Mouse (Mus musculus): ENCODE measurements around the gene Nek2. TPM values are rescaled to one million over a fixed set of nuclear protein-coding genes. Genes with fewer than 3 reads are reported as not detected.

Gene Nek2
- polyA plus RNA-seq, 2 experiments from 2014 or later: 0.23 to 3.3 TPM

DNA sequence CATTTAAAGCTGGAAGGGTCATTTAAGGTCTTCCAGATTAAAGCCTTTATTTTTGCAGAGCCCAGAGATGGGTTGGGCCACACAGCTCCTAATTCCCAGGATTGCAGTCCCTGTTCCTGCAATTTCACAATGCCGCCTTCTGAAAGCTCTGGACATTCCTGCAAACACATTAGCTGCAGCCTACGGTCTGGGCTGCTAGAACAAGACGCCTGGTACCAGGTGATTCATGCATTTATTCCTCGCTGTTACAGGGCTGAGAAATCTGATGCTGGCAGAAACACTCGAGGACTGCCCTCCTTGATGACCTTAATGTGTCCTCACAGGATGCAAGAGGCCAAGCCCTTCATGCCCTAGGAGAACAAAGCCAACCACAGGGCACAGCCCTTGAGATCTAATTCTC is 6.3 kb upstream of the Nek2 start:
- ATAC-seq: no peak

DNA sequence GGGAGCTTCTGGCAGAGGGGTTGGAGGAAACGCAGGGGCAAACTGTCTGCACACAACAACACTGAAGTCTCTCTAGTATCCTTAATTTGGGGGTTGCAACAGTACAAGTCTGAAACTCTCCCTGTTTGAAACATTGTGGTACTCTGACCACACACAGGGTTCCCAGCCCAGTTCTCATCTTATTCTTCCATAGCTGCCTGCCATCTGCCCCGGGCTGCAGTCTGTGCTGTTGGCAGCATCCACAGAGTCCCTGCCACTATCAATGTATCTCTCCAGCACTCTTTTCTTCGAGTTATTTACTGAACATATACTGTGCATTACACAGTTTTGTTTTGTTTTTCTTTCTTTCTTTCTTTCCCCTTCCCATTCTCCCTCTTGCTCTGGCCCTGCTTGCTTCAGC is 4.6 kb upstream of the Nek2 start:
- no peak for ATAC-seq

DNA sequence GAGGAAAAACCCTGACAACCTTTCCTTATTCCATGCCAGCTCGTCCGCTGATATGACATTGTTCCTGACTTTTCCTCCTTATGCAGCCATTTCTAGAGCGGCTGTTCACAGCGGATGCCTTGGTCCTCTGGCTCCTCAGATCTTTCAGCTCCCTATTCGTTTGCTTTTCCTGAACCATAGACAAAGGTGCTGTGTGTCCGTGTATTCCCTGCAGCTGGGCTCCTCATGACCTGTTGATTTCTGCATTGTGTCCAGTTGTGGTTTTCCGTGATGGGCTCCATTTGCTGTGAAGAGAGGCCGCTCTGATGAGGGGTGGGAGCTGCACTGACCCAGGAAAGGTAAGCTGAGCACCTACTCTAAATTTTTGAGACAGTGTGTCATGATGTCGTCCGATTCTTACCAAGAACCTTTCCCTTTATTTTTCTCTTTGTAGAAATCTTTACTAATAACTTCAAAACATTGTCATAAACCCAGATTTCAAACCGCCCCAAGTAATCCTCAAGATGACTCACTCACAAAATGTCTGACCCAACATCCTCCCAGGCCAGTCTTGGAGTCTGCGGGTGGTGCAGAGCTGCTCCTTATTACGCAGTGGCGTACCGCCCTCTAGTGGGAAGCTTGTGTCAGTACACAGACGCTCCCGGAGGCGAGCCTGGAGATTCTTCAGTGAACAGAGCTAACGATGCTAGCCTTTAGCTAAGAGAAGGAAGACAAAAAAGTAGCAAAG is 3.7 kb upstream of the Nek2 start:
- ATAC-seq: peak; percentile 74

DNA sequence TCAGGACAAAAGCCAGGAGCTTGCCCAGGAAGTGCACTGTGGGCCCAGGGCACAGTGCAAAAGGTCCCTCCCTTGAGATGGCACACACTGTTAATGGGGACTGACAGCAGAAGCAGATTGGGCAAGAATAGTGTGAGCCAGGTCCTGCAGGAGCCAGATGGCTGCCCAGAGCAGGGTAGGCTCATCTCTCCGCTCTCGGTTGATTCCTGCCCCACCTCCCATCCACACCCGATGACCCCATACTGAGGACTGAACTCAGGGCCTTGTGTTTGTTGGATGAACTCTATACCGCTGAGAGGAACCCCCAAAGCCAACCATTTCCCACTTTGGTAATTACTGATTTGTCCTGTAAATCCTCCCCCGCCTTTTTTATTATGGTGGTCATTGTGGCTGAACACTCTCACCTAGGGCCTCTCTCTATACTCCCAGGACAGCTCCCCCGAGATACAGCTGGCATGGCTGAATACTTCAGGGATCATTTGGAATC is 3.1 kb upstream of the Nek2 start:
- no peak for ATAC-seq

DNA sequence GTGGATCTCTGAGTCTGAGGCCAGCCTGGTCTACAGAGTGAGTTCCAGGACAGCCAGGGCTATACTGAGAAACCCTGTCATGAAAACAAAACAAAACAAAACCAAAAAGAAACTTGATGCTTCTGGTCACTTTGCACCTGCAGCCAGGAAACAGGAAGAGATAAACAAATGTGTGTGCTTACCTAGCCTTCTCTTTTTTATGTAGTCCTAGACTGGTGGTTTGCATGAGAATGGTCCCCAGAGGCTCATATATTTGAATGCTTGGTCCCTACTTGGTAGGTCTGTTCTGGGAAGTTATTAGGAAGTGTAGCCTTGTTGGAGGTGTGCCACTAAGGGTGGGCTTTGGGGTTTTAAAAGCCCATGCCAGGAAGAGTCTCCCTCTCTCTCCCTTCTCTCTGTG is 2.2 kb upstream of the Nek2 start:
- no peak for ATAC-seq

DNA sequence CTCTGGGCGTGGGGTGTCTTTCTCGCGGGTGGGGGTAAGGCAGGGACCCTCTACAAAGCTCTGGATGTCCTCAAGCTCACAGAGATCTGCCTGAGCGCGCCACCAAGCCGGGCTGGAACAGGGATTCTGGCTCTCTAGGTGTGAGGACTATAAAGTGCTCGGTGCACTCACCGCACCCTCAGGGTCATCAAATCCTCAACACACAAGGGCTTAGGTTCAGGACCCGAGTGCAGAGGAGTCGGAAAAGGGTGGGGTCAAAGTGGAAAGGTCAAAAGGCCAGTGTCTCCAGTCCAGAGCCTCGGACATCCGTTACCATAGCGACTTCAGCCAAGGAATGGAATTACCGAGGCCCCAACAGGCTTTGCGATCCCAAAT is 306 bp upstream of the Nek2 start:
- ATAC-seq: peak; percentile 2

DNA sequence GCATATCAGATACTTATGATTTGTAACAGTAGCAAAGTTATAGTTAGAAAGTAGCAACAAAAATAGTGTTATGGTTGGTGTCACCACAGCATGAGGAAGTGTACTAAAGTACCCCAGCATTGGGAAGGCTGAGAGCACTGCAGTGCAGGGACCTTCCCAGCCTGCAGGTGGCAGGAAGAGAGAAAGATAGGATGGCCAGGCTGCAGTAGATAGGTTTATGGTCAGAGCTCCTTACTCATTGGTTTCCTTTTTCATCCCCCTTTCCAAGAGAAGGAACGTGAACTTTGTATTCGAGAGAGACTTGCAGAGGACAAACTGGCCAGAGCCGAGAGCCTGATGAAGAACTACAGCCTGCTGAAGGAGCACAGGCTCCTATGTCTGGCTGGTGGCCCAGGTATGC is 7.9 kb downstream of the Nek2 start:
- ATAC-seq: no peak

DNA sequence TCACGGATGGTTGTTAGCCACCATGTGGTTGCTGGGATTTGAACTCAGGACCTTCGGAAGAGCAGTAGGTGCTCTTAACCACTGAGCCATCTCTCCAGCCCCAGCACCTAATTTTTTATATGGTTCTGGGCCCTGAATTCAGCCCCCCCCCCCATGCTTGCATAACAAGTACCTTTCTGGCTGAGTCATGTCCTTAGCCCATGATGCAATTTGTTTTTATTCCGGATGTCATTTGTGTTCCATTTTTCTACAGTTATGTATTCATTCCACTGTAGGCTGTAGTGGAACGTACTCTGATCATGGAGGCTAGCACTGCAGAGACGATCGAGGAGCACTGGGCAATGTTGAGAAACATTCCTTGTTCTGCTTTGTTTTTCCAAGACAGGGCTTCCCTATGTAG is 12.2 kb downstream of the Nek2 start:
- no peak for ATAC-seq

DNA sequence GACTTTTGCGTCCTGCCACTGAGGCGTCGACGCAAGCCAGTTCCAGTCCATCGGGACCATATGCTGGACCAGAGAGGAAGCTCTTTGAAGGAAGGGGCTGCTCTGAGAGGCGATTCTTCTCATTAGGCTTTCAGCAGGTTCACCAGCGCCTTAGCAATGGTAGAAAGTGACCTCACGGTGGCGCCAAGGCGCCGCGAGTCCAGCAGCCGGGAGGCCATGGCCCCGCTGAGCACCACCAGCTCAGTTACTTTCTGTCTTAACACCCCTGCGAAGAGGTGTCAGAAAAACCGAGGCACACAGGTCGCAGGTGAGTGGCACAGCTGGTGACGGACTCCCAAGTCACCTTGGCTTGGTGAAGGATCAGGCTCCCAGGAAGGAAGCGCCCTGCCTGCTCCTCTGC is 13.6 kb downstream of the Nek2 start:
- ATAC-seq: peak; percentile 98

DNA sequence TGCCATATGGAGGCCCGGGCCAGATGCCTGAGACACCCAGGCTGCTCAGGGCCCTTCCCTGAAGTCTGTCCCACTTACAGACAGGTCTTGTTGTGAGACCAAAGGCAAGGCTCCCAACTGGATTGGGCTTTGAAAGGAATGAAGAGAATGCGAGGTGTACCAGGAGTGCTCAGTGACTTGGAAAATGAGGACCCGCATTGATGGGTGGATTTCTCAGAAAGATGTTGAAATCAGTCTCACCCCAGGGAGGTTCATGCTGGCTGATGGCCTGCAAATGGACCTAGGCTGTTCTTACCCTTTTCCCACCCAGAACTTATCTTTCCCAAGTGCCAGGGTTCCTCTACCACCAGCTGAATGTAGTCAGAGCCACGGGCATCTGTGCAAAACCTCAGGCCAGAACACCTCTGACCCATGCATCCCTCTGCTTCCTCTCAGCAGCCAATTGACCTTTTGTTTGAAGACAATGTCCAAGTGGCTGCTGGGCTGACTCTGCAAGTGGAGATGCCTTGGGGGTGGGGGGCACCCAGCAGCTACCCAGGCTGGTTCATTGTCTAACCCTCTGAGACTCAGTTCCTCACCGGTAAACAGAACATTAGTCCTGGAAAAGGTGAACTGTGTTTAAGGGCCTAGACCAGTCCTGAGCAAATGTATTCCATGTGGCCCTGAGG is 15.2 kb downstream of the Nek2 start:
- ATAC-seq: no peak

DNA sequence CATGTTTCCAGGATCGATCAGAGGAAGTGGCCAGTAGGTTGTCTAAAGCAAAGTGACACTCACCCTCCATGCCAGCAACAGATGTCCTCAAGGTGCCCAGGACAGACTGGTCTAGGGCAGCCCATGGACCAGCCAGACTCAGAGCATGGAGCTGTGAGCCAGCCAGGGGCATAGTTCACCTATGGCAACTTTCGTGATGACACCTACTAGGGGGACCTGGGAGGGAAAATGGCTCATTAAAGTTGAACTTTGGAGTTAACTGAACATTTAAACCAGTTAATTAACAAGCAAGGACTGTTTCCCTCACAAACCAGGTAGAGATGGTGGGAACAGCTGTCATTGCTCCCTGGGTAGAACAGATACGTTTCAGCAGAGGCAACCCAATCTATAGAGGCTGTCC is 16.4 kb downstream of the Nek2 start:
- no peak for ATAC-seq

DNA sequence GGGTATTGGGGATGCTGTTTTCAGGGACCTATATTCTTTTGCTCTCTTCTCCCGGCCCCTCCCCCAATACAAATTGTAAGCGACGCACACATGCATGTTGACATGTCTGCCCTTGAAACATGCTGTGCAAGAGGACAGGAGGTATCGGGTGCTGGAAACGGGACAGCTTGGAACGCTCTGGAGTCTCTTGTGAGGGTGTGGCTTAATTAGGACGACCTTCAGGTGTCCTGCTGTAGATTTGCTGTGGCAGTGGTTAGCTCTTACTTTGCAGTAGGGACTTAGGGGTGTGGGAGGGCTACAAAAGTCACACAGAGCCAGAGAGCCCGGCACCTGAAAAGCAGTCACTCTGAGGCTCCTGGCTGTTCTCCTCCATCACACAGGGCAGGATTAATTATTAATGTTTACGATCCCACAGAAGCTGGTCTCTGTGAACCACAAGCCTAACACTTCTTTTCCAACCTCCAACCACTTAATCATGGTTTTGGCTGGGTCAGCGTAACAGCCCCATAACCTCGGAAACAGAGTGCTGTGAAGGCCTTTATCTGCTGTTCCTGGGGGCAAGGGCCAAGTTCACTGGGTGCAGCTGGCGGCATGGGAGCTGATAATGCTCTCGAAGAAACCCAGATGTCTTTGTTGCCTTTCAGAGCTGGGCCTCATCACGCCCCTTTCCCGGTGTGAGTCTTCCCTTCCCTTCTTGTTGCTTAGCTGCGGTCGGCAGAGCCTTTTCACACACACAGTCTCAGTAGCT is 17.9 kb downstream of the Nek2 start:
- ATAC-seq: no peak

DNA sequence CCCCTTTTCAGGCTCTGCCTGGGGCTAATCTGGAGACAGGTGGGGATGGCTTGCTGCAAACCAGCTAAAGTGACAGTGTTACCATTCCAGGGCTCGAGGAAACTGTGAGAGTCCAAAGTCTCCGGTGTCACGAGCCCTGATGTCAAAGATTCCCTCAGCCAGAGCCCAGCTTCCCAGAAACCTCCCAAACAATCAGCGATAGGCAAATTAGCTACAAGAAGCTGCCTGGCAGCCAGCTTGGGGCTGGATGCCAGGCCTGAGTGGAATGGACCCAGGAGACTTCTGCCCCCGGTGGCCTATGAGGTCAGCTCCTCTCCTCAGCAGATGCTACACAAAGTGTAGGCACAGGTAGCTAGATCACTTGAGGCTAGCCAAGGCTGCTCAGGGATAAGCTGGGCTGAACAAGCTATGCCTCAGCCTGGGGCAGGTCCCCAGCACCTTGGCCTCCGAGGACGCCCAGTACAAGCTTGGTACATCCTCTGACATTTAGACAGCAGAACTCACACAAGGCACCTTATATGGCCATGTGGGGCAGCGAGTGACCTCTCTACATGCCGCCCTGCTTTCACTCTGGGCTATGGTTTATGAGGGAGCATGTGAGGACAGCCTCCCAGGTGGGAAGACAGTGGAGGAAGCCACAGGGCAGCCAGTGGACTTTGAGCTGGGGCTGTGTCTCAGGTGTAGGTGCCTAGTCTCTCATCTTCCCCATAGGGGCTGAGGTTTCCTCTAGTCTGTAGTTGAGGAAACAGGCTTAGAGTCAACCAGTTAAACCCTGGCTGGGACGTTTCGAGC is 19.7 kb downstream of the Nek2 start:
- no peak for ATAC-seq

DNA sequence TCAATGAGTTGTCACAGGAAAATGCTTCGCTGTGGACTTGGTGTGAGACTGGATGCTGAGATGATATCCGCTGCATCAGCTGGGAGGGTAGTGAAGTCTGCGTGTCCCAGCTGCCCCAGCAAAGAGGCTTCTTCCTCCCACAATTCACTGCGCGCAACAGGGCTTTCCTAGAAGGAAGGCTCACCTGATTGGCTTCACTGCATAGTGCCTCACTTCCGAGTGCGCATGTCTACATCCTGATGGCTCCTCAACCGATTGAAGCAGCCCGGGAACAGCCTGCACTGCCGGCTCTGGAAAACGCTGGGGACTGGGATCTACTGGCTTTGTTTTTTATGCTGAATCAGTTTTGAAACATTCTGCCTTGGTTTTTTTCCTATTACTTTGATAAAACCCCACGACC is 21.0 kb downstream of the Nek2 start:
- ATAC-seq: no peak

DNA sequence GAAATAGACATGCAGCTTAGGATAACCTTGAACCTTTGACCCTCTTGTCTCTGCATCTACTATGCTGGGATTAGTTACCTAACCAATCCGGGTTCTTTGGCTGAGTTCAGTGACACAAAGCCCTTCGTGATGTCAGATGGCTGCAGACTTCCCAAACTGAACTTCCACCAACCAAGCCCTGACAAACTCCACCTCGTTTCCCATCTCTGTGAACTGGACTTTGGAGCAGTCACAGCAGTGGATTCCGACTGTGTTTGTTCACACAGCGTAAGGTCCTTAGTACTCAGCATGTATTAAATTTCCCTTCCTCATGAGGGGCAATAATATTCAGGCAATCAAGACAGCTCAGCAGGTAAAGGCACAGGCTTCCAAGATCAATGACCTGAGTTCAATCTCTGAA is 25.4 kb downstream of the Nek2 start:
- ATAC-seq: no peak

DNA sequence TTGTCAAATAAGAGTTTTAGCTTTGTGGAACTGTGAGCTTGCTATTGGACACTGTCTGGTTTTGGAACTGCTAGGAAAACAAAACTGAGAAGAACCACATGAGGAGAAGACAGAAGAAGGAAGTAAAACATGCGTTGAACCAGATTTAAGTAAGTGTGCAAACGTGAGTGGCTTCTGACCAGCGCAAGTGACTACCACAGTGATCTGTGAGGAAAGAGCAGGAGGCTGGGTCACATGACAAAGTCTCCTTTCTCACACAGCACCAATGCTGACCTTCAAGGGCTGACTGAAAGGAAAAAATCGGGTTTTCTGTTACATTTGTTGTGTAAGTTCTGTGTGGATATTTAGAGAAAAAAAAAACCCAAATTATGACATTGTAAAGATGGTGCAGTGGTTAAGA is 28.3 kb downstream of the Nek2 start:
- ATAC-seq: no peak

DNA sequence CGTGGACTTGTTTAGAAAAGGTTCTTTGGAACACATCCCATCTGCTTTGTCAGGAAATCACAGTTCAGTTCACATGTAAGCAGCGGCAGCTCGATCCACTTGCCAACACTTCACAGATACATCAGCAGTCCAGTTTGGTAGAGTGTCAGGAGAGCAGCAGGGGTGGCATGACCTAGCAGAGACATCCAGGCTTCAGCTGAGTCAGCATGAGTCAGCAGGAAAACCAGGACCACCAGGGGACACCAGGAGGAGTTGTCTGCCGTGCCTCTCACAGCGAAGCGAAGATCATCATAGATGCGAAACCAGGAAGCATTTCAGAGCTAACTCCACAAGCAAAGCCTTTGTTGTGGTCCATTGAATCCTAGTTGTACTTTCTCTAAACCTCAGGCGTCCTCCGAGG is 32.2 kb downstream of the Nek2 start:
- ATAC-seq: no peak

DNA sequence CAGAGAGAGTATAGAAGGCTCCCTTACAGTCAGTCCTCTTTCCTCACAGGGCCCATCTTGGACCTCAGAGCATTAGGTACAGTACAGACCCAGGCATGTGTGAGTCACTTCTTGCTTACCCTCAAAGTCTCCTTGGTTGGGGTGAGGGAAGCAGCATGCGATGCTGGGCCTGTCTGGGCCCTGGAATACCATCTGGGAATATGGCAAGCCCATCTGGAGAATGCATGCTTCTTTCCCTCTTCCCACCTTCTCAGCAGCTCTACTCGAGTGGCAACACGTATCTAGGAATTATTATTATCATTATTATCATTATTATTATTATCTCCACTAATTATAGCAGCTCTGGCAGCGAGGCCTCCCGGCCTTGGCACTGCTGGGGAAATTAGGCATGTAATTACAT is 33.5 kb downstream of the Nek2 start:
- ATAC-seq: no peak

DNA sequence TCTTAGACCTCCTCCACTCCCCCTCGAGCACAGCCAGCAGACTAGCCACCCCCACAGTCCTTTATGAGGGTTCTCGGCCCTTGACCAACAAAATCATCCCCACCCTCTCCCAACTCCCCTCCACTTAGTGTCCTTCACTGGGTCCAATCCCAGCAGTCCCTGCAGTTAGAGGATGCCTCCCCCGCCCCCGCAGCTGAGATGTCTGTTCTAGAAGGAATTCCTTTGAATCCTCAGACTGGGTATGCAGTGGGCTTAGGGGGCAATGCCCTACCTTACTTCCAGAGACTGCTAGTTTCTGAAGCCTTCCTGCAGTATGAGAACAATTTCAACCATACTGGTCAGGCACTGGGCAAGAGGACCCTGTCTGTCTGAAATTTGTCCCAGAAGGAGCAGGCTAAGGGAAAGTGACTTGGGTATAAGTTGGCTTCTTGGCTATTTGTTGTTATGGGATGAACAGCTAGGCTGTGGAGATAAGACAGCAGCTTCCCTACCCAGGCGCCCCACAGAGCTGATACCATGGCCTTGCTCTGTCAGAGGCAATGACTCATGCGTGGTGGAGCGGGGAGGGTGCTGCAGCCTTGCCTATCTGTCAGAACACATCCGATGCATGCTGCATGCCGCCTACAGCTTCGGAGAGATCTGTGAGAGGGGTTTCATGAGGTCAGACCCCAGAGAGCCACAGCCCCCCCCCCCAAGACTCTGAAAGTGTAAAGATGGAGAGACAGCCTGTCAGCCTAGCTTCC is 34.1 kb downstream of the Nek2 start:
- no peak for ATAC-seq

DNA sequence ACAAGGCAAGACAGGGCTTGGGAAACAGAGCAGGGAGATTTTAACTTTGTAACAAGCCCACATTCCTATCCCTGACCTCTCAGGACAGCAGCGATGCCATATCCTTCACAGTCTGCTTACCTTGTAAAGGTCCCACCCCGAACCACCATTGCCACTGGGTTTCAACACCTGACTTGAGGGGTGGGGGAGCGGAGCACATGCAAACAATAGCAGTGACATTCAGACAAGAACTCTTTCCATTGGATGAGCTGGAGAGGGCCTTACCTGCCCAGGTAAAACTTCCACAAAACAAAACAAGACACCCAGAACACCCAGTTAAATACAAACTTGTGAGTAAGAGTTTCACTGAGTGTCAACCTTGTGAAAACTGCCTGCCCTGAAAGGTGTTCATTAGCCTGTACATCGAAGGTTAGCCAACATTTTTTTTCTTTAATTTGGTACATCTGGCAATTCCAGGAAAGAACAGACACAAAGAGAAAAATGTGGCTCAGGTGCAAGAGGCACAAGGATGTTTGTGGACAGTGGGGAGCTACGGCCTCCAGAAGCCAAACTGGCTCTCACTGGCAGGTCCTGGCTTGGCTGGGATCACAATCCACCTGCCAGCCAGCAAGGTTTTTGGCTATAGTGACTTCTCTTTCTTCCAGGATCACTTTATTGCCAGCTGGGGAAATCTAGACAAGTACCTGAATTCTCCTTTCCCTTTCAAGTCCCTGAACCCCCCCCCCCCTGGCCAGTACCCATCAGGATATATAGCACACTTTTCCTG is 35.8 kb downstream of the Nek2 start:
- no peak for ATAC-seq

DNA sequence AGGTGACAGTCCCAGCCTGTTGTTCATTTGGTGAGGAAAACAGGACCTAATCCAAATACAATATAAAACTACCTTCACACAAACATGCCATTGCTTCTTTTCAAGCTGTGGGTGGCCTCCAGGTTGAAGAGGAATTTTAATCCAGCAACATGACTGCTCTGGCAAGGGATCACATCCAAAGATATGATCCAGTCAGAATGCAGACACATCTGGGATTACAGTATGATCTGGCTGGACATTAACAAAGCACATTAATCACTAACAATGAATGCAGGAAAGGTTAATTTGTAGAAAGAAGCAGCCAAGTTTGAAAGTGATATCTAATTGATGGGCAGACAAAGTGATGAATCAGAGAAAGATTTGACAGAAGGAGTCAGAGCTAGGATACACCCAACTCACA is 36.9 kb downstream of the Nek2 start:
- no peak for ATAC-seq

DNA sequence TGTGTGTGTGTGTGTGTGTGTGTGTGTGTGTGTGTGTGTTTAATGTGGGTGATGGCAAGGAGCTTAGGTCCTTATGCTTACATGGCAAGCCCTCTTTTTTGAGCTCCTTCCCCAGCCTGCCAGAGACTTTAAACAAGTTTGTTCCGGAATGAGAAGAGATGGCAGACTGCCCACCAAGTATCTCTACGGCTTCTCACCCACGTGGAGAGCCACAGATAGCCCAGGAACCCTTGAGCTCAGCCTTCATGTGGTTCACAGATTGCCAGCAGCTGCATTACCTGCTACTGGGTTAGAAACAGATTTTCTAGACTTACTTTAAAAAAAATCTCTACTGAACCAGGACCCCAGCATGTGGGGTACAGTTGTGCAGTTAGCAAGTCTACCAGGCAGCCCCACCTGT is 38.6 kb downstream of the Nek2 start:
- ATAC-seq: no peak
